Mouse (Mus musculus) liver, embryonic 16.5 days (tissue): ENCODE data around the gene 4931429L15Rik. TPM values are rescaled to one million over a fixed set of nuclear protein-coding genes. Genes with fewer than 3 reads are reported as not detected.
"Not testable (repeated sequence)": the region's sequence is repeated elsewhere in the genome, so short reads cannot be mapped to it uniquely, and the experiment has no call there.

Experiments
- ATAC-seq: fragments of 200-750 bp; cut with Nextera tagmentation; 2 replicates; pipeline ENCODE4 v1.8.0; 2017; ENCODE audit warnings: low read depth, mild to moderate bottlenecking, moderate number of reproducible peaks, moderate library complexity
- H3K27ac ChIP-seq: fragments of 300-500 bp; sonication (generic); 2 replicates; pipeline ENCODE4 v1.5.1; 2014; ENCODE audit warnings: mild to moderate bottlenecking, low read length
- H3K27me3 ChIP-seq: fragments of 300-500 bp; sonication (generic); 2 replicates; pipeline ENCODE4 v1.6.1; 2014; ENCODE audit warnings: low read depth, low read length, mixed read lengths; ENCODE audit not compliant: control insufficient read depth, insufficient read depth
- H3K36me3 ChIP-seq: fragments of 300-500 bp; sonication (generic); 2 replicates; pipeline ENCODE4 v1.6.1; 2014; ENCODE audit warnings: mild to moderate bottlenecking; ENCODE audit not compliant: control insufficient read depth, insufficient read depth
- H3K4me1 ChIP-seq: fragments of 300-500 bp; sonication (generic); 2 replicates; pipeline ENCODE4 v1.6.1; 2014; ENCODE audit warnings: low read depth, low read length, mixed read lengths; ENCODE audit not compliant: control insufficient read depth
- H3K4me2 ChIP-seq: fragments of 300-500 bp; sonication (generic); 2 replicates; pipeline ENCODE4 v1.6.1; 2014; ENCODE audit warnings: low read depth, low read length, mixed read lengths
- H3K4me3 ChIP-seq: fragments of 300-500 bp; sonication (generic); 2 replicates; pipeline ENCODE4 v1.5.1; 2014; ENCODE audit warnings: low read depth, mild to moderate bottlenecking, low read length
- H3K9ac ChIP-seq: fragments of 300-500 bp; sonication (generic); 2 replicates; pipeline ENCODE4 v1.6.1; 2014; ENCODE audit warnings: low read depth, low read length
- H3K9me3 ChIP-seq: fragments of 300-500 bp; sonication (generic); replicated peaks from 2 replicates; pipeline ENCODE4 v1.6.1; 2016; ENCODE audit warnings: low read length; ENCODE audit not compliant: control insufficient read depth
- WGBS: fragments of 180-500 bp; shearing (Covaris S2); extraction: QIAGEN DNeasy Blood & Tissue Kit; methylation state at CpG from one replicate; pipeline ENCODE4 v1.1.7; 2014; ENCODE audit not compliant: insufficient replicate concordance; 5-methylcytosine and 5-hydroxymethylcytosine counted together
- polyA plus RNA-seq: library from polyadenylated mRNA; unstranded; fragments of >200 nt; fragmentation: Nextera tagmentation; extraction: Ambion mirVana; gene quantifications from 2 replicates; pipeline ENCODE4 v1.2.1, GENCODE M21; 2015

4931429L15Rik gene
- polyA plus RNA-seq, 1 experiment from 2014 or later: not detected

DNA sequence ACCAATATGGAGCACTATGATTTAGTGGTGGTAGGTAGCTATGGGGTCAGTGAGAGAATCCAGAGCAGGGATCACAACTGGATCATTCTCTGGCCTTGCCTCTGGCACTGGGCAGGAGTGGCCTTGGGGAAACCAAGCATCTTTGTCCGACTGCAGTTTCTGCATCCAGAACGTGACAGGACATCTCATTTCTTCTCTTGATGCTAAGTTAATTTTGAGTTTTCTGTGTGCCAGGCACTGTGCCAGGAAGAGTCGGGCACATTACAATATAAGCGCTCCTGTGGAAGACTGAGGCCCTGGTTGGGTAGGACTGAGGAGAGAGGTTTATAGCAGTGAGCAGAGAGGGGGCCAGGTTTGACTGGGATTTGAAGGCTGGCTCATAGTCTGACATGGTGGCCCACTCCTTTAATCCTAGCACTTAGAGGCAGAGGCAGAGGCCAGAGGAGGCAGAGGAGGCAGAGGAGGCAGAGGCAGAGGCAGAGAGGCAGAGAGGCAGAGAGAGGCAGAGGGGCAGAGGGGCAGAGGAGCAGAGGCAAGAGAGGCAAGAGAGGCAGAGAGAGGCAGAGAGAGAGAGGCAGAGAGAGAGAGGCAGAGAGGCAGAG is 19.4 kb upstream of the 4931429L15Rik start:
- 54% methylated on average over 4 of the region's 4 CpGs for WGBS
- no peak overlapping the region for H3K4me3 ChIP-seq
- no peak for ATAC-seq

DNA sequence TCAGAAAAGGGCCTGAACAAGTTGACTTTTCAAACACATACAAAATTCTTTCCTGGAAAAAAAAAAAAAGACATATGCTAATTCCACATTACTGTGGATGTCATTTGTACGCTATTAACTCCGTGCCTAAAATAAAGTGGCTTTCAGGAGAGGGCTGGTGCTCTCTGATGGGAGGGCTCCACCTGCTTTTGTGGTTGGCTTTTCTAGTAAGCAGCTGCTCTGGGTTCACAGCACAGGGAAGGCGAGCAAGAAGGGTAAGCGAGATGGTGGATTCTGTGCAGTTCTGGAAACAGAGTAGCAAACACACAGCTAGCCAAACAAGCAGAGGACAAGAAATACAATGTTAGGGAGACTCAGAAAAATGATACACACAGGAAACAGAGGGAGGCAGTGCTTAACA is 18.6 kb upstream of the 4931429L15Rik start:
- Histone ChIP-seq H3K4me3 (no peak overlapping the region), H3K4me1 (no peaks in the 10 kb centered on the region), H3K9ac (no peak overlapping the region), H3K9me3 (no peaks in the 10 kb centered on the region), H3K27ac (no peak overlapping the region), H3K36me3 (no peaks in the 10 kb centered on the region), H3K4me2 (no peak overlapping the region), H3K27me3 (no peaks in the 10 kb centered on the region)
- 55% methylated on average over 4 of the region's 4 CpGs for WGBS
- ATAC-seq: no peak

More for the DNA sequence above, 19.4 kb upstream of the 4931429L15Rik start:
- Histone ChIP-seq H3K9ac (no peak overlapping the region), H3K4me2 (no peak overlapping the region), H3K9me3 (no peaks in the 10 kb centered on the region), H3K4me1 (no peaks in the 10 kb centered on the region), H3K36me3 (no peaks in the 10 kb centered on the region), H3K27me3 (no peaks in the 10 kb centered on the region), H3K27ac (no peak overlapping the region)

DNA sequence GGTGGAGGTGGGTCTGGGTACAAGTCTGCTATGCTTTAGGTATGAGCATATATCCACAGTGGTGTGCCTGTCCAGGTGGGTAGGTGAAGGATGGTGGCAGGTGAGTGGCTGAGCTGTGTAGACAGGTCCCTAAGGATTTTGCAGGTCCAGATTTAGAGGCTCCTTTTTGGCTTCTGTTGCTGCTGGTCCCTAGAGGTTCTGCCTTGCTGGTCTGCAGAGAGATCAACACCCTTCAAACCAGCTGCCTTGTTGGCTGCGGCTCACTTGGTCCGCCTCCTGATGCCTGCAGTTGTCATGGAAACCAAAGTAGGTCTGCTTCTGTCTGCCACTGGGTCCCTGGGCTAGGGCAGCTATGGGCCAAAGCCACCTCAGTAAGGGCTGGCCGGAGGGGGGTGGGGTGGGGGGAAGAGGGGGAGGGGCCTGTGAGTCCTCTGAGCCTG is 18.1 kb upstream of the 4931429L15Rik start:
- H3K4me3 ChIP-seq: no peak overlapping the region
- no peak overlapping the region for H3K9ac ChIP-seq
- no peaks in the 10 kb centered on the region for H3K36me3 ChIP-seq
- WGBS: 49% methylated on average over 3 of the region's 3 CpGs
- no peaks in the 10 kb centered on the region for H3K4me1 ChIP-seq
- H3K27me3 ChIP-seq: no peaks in the 10 kb centered on the region
- H3K9me3 ChIP-seq: no peaks in the 10 kb centered on the region
- no peak for ATAC-seq
- H3K4me2 ChIP-seq: no peak overlapping the region
- H3K27ac ChIP-seq: no peak overlapping the region

DNA sequence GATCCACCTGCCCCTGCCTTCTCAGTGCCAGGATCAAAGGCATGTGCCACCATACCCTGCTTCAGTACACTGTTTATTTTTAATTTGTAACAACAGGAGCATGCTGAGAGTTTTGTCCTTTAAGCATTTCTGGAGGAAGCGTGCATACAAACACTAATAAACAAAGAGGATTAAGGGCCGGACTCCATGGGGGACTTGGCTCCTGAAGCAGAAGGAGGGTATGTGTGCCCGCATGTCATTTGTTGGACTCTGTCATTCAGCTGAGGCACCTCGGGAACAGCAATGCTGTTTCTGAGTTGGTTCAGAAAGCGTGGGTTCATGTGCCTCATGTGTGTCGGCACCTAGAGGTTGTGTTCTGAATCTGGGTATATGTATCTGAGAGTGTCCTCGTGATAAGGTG is 17.5 kb upstream of the 4931429L15Rik start:
- Histone ChIP-seq H3K36me3 (no peaks in the 10 kb centered on the region), H3K4me1 (no peaks in the 10 kb centered on the region), H3K4me2 (no peak overlapping the region), H3K4me3 (no peak overlapping the region), H3K9ac (no peak overlapping the region), H3K27me3 (no peaks in the 10 kb centered on the region), H3K9me3 (no peaks in the 10 kb centered on the region), H3K27ac (no peak overlapping the region)
- ATAC-seq: no peak
- 57% methylated on average over 7 of the region's 7 CpGs for WGBS

DNA sequence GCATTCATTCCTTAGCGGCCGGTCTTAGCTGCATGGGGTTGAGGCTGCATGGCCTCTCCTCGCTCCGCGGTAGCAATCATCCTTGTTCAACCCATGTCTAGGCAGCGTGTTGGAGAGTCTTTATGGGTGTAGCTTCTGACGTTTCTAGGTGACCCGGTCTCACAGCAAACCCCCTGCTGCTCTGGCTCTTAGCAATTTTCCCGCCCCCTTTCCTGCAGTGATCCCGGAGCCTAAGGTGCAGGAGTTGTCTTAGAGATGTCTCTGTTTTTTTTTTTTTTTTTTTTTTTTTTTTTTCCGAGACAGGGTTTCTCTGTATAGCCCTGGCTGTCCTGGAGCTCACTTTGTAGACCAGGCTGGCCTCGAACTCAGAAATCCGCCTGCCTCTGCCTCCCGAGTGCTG is 16.5 kb upstream of the 4931429L15Rik start:
- not testable (repeated sequence) for H3K9me3 ChIP-seq, H3K4me1 ChIP-seq, H3K4me2 ChIP-seq, ATAC-seq, H3K27me3 ChIP-seq, H3K27ac ChIP-seq, H3K9ac ChIP-seq, H3K4me3 ChIP-seq, H3K36me3 ChIP-seq
- WGBS: 67% methylated on average over 13 of the region's 14 CpGs

DNA sequence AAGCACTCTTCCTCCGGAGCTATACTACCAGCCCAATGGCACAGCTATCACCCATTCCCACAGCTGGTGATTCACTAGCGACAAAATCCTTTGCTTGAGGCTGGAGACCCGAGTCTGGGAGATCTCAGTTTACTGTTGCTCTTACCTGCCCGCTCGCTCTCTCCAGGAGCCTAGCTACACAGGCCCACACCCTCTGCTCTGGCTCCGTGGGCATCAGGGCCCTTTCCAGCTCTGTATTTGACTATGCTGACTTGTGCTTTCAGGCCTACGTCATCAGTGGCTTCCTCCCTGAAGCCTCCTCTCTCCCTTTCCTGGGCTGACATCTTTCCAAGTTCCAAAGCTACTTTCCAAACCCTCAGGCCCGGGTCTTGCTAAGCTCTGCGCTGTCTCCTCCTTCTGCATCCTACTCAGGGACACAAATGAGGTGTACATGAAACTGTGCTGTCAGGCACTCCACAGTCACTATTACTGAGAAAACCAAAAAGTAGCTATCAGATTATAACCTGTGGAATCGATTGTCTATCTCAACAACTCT is 15.7 kb upstream of the 4931429L15Rik start:
- no peaks in the 10 kb centered on the region for H3K4me1 ChIP-seq
- ATAC-seq: no peak

DNA sequence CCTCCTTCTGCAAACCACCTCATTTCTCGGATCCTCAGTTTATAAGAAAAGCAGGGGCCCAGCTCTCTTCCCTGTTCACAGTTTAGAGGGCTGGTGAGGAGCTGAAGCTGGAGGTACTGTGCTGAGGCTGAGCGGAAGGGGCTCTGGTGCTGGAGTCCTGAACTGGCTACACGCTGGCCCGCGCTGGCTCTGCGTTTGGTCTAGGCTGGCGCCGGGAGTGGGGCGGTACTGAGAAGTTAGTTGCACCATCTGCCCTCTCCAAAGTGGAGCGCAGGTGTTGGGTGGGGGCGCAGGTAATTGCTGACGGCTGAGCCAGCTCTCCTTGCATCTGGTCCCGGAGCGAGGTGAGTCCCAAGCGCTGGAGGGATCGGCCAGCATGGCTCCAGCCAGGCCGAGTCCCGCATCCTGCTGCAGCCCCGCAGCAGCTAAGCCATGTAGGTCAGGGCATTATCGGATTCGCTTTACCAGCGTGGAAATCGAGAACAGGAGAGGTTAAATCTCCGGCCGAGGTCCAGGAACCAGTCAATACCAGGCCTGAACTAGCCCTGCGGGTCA is 14.8 kb upstream of the 4931429L15Rik start:
- no peak overlapping the region for H3K27ac ChIP-seq
- H3K36me3 ChIP-seq: no peaks in the 10 kb centered on the region
- 40% methylated on average over 26 of the region's 26 CpGs for WGBS
- no peak overlapping the region for H3K9ac ChIP-seq
- no peaks in the 10 kb centered on the region; the same call in 1 of the 2 replicates for H3K9me3 ChIP-seq
- H3K4me2 ChIP-seq: no peak overlapping the region
- H3K4me1 ChIP-seq: no peaks in the 10 kb centered on the region
- H3K27me3 ChIP-seq: peaks cover 6% of the 10 kb centered on the region; the same call in 1 of the 2 replicates
- H3K4me3 ChIP-seq: no peak overlapping the region
- ATAC-seq: no peak

More for the DNA sequence above, 15.7 kb upstream of the 4931429L15Rik start:
- no peak overlapping the region for H3K27ac ChIP-seq
- no peak overlapping the region for H3K9ac ChIP-seq
- peaks cover 2% of the 10 kb centered on the region; the same call in 1 of the 2 replicates for H3K27me3 ChIP-seq
- WGBS: 60% methylated on average over 10 of the region's 10 CpGs
- H3K36me3 ChIP-seq: no peaks in the 10 kb centered on the region
- no peak overlapping the region for H3K4me2 ChIP-seq
- no peaks in the 10 kb centered on the region for H3K9me3 ChIP-seq
- no peak overlapping the region for H3K4me3 ChIP-seq

DNA sequence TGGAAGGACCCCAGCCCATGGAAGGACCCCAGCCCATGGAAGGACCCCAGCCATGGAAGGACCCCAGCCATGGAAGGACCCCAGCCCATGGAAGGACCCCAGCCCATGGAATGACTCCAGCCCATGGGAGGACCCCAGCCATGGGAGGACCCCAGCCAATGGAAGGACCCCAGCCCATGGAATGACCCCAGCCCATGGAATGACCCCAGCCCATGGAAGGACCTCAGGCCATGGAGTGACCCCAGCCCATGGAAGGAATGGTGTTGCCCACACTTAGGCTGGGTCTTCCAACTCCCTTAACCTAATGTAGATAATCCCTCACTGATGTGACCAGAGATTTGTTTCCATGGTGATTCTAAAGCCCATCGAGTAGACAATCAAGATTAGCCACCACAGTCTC is 11.5 kb upstream of the 4931429L15Rik start:
- Histone ChIP-seq H3K27me3 (peaks cover 18% of the 10 kb centered on the region), H3K9me3 (no peaks in the 10 kb centered on the region; the same call in 1 of the 2 replicates), H3K4me1 (peaks cover 4% of the 10 kb centered on the region; the same call in 1 of the 2 replicates), H3K4me3 (no peak overlapping the region), H3K36me3 (no peaks in the 10 kb centered on the region), H3K27ac (no peak overlapping the region), H3K4me2 (no peak overlapping the region), H3K9ac (no peak overlapping the region)
- no peak for ATAC-seq
- 59% methylated on average over 1 of the region's 1 CpGs for WGBS

DNA sequence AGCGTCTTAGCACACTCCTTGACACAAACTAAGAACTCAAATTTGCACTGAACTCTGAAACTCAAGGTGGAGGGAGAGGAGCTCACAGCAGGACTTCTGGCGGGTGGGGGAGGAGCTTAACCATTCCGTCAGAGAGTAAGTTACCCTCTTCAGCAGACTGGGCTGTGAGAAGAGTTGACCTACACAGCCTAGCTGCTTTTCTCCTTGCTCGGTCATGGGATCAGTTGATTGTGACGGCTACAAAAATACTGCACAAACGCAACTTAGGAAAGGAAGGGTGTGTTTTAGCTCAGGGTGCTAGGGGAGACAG is 10.8 kb upstream of the 4931429L15Rik start:
- Histone ChIP-seq H3K9me3 (no peaks in the 10 kb centered on the region; the same call in 1 of the 2 replicates), H3K27ac (no peak overlapping the region), H3K9ac (no peak overlapping the region), H3K4me2 (no peak overlapping the region), H3K36me3 (no peaks in the 10 kb centered on the region), H3K27me3 (peaks cover 18% of the 10 kb centered on the region), H3K4me1 (peaks cover 4% of the 10 kb centered on the region; the same call in 1 of the 2 replicates), H3K4me3 (no peak overlapping the region)
- WGBS: 38% methylated on average over 6 of the region's 6 CpGs
- no peak for ATAC-seq
